Mouse (Mus musculus) heart, adult 2 months (tissue): ENCODE measurements around the gene Sdhaf1.
A peak's percentile ranks its signal among the peaks of the same experiment; 100 is the strongest.

ENCODE experiments used
- EP300 ChIP-seq: fragments of 200-500 bp; IDR thresholded peaks from 2 replicates; pipeline ENCODE4 v1.6.1; 2011; ENCODE audit warnings: low read depth, low read length, control low read depth; ENCODE audit not compliant: insufficient read depth
- POLR2A ChIP-seq: fragments of 200-500 bp; IDR thresholded peaks from 2 replicates; pipeline ENCODE4 v1.6.1; 2011; ENCODE audit warnings: mild to moderate bottlenecking, low read depth, low read length, control low read depth; ENCODE audit not compliant: insufficient read depth

DNA sequence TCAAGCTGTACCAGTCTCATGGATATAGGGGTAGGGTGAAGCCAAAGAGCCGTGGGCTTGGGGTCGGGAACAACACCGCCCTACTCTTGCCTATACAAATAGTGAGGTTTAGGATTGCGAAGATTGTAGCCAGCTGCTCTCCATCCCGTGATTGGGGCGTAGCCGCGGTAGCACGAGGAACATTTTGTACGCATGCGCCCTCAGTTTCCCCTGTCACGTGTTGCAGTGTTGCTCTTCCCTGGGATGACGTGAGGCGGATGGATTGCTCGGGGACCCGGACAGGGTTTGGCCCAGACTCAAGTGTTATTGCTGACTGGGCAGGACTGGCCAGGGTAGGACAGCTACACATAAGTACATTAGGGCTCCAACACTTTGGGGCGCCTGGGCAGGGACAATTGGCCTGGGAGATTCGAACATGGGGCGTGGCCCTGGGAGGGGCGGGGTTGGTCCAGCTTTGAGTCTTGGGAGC lies 43.0 kb downstream of the Sdhaf1 start:
- TF ChIP-seq POLR2A, result peak; percentile 64
- TF ChIP-seq EP300, result no peak; the same call in 1 of the 2 replicates
